Mouse (Mus musculus): Measurements from ENCODE around the gene Sdsl.

DNA sequence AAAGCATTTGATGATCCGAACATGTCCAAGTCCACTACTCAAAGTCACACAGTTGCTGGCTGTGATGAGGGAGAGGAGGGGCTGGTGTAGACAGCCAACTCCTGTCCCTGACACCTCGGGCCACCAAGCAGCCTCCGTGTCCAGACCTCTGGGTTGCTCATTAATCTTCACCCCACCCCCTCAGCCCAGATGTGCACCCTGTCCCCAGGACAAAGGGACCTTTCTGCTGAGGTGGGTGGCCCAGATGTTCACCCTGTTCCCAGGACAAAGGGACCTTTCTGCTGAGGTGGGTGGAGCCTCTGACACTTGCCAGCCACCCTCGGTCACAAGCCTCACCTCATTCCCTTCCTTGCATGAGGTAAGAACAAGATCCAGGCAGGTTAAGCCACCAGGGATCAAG is 1.1 kb downstream of the Sdsl start:
- TF ChIP-seq CTCF (IDR thresholded peaks at IDR 0.05; ENCODE audit: low read depth) (no peak), EP300 (IDR thresholded peaks at IDR 0.05; ENCODE audit: low read depth) (no peak)
